In the genomic region with DNA sequence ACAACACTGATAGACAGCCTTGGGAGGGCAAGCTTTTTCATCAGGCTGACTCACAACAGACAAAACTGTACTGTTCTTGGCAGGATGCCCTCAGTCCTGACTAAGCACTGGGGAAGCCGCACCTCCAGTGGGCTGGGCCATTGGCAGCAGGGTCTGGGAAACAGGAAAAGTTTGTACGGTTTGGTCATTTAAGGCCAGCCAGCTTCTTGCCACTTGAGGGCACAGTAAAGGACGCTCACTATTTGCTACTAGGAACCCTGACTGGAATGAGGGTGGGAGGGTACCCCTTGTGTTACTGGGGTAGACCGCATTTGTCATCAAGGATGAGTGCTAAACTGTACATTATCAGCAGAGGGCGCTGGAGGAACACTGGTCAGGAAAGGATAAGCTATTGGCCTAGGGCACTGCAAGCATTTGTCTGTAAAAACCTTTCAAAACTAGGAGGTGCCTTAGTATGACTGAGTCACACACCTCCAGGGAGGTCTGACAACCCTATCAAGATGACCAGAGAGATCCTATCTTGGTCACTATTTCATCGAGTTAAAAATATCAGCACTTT, we compare ENCODE assay signal across 8 mouse cellular contexts. TPM values are rescaled to one million over a fixed set of nuclear protein-coding genes. Genes with fewer than 3 reads are reported as not detected.
A peak's percentile ranks its signal among the peaks of the same experiment; 100 is the strongest.
DNase-seq lines count a peak whose midpoint lies in the region; ATAC-seq lines count a peak whose summit lies in the region.

No protein-coding gene starts in this region.

- no peak overlapping the region for H3K4me2 ChIP-seq in heart, embryonic 11.5 days
- H3K4me2 ChIP-seq in kidney, embryonic 16.5 days (replicated peaks; ENCODE audit: low read depth, low read length) = no peak overlapping the region
- H3K4me2 ChIP-seq in liver, embryonic 11.5 days = no peak overlapping the region
- H3K4me2 ChIP-seq in stomach, embryonic 14.5 days (replicated peaks; ENCODE audit: low read depth, low read length) = no peak overlapping the region

- H3K27ac ChIP-seq in heart, embryonic 11.5 days (ENCODE audit: low read depth, low read length) = no peak overlapping the region
- H3K27ac ChIP-seq in kidney, embryonic 16.5 days (ENCODE audit: low read length) = no peak overlapping the region
- H3K27ac ChIP-seq in liver, embryonic 11.5 days (ENCODE audit: low read depth, low read length) = no peak overlapping the region
- no peak overlapping the region for H3K27ac ChIP-seq in stomach, embryonic 14.5 days (ENCODE audit: low read length)

- no peak overlapping the region for H3K4me3 ChIP-seq in heart, embryonic 11.5 days (ENCODE audit: low read depth, low read length)
- H3K4me3 ChIP-seq in kidney, embryonic 16.5 days (ENCODE audit: low read length) = no peak overlapping the region
- no peak overlapping the region for H3K4me3 ChIP-seq in liver, embryonic 11.5 days (ENCODE audit: low read depth, low read length)
- no peak overlapping the region for H3K4me3 ChIP-seq in stomach, embryonic 14.5 days (ENCODE audit: low read depth, low read length)

- 41% methylated on average over 6 of the region's 6 CpGs for WGBS in heart, embryonic 11.5 days (ENCODE audit: insufficient replicate concordance)
- 31% methylated on average over 6 of the region's 6 CpGs for WGBS in kidney, embryonic 16.5 days
- 49% methylated on average over 6 of the region's 6 CpGs for WGBS in liver, embryonic 11.5 days
- WGBS in stomach, embryonic 14.5 days = 36% methylated on average over 6 of the region's 6 CpGs

- no peak overlapping the region for H3K9ac ChIP-seq in heart, embryonic 11.5 days (ENCODE audit: low read depth, low read length)
- H3K9ac ChIP-seq in kidney, embryonic 16.5 days (replicated peaks; ENCODE audit: low read length) = no peak overlapping the region
- no peak overlapping the region for H3K9ac ChIP-seq in liver, embryonic 11.5 days (ENCODE audit: low read depth, low read length)
- no peak overlapping the region for H3K9ac ChIP-seq in stomach, embryonic 14.5 days (replicated peaks; ENCODE audit: low read depth, low read length)

- H3K4me1 ChIP-seq in heart, embryonic 11.5 days (ENCODE audit: control insufficient read depth, insufficient read depth, low read length) = peaks cover 20% of the 10 kb centered on the region
- 0 out of 2 replicates have a peak, but pooled peaks cover 4% of the 10 kb centered on the region for H3K4me1 ChIP-seq in kidney, embryonic 16.5 days (ENCODE audit: insufficient read depth, low read length)
- no peaks in the 10 kb centered on the region for H3K4me1 ChIP-seq in liver, embryonic 11.5 days (replicated peaks; ENCODE audit: control insufficient read depth, insufficient read depth, low read length)
- peaks cover 4% of the 10 kb centered on the region; the same call in 1 of the 2 replicates for H3K4me1 ChIP-seq in stomach, embryonic 14.5 days (ENCODE audit: control insufficient read depth, insufficient read depth, low read length)

- peak; percentile 87 for ATAC-seq in erythroblast, adult 5-6 weeks (replicated peaks; ENCODE audit: low FRiP score, poor library complexity, severe bottlenecking)
- ATAC-seq in heart, embryonic 11.5 days (replicated peaks; ENCODE audit: insufficient number of reproducible peaks, low FRiP score, low TSS enrichment) = peak; percentile 44; the same call in 1 of the 2 replicates
- ATAC-seq in kidney, embryonic 16.5 days (ENCODE audit: low FRiP score, low TSS enrichment) = peak; percentile 77
- ATAC-seq in liver, embryonic 11.5 days (replicated peaks; ENCODE audit: low FRiP score) = peak; percentile 60
- peak; percentile 66; the same call in 1 of the 2 replicates for ATAC-seq in stomach, embryonic 14.5 days (ENCODE audit: insufficient number of reproducible peaks, insufficient read depth, low FRiP score, low read depth)

- H3K9me3 ChIP-seq in heart, embryonic 11.5 days (replicated peaks; ENCODE audit: control insufficient read depth, low read length) = no peaks in the 10 kb centered on the region
- H3K9me3 ChIP-seq in kidney, embryonic 16.5 days (ENCODE audit: low read length) = no peaks in the 10 kb centered on the region
- H3K9me3 ChIP-seq in liver, embryonic 11.5 days (ENCODE audit: control insufficient read depth, low read length) = no peaks in the 10 kb centered on the region
- no peaks in the 10 kb centered on the region for H3K9me3 ChIP-seq in stomach, embryonic 14.5 days (ENCODE audit: control insufficient read depth, low read depth, low read length)

- peak; percentile 87 to 89 for DNase-seq in B cell, adult 2 months
- peak; percentile 97 for DNase-seq in brain, adult 2 months (ENCODE audit: low read depth, low spot score)
- peak; percentile 57 for DNase-seq in liver, embryonic 11.5 days (ENCODE audit: low spot score)
- DNase-seq in naive thymus-derived CD4-positive, alpha-beta T cell, adult 2 months (ENCODE audit: low read depth) = peak; percentile 92

- H3K36me3 ChIP-seq in heart, embryonic 11.5 days (ENCODE audit: control insufficient read depth, insufficient read depth, low read length) = peaks cover 4% of the 10 kb centered on the region; the same call in 1 of the 2 replicates
- H3K36me3 ChIP-seq in kidney, embryonic 16.5 days (ENCODE audit: insufficient read depth, low read length) = peaks cover 8% of the 10 kb centered on the region
- H3K36me3 ChIP-seq in liver, embryonic 11.5 days (ENCODE audit: control insufficient read depth, insufficient read depth, low read length) = peaks cover 6% of the 10 kb centered on the region
- peaks cover 18% of the 10 kb centered on the region; the same call in 1 of the 2 replicates for H3K36me3 ChIP-seq in stomach, embryonic 14.5 days (ENCODE audit: control insufficient read depth, insufficient read depth, low read length)

- no peaks in the 10 kb centered on the region for H3K27me3 ChIP-seq in heart, embryonic 11.5 days (ENCODE audit: control insufficient read depth, insufficient read depth, low read length)
- H3K27me3 ChIP-seq in kidney, embryonic 16.5 days (ENCODE audit: insufficient read depth, low read length) = no peaks in the 10 kb centered on the region
- H3K27me3 ChIP-seq in liver, embryonic 11.5 days (replicated peaks; ENCODE audit: control insufficient read depth, insufficient read depth, low read length) = no peaks in the 10 kb centered on the region
- H3K27me3 ChIP-seq in stomach, embryonic 14.5 days (ENCODE audit: control insufficient read depth, insufficient read depth, low read length) = no peaks in the 10 kb centered on the region

RNA-seq across cellular contexts. Expression of a gene that starts 58.8 kb away (rescaled TPM):
- not detected in 2 replicates for total RNA-seq in erythroblast, adult 5-6 weeks (2015; ENCODE audit: low replicate concordance)
- not detected in 2 replicates for total RNA-seq in erythroblast, adult 5-6 weeks (2017; ENCODE audit: low replicate concordance)
- 0.42 and 0.67 TPM in 2 replicates for polyA plus RNA-seq in heart, embryonic 11.5 days (2014; fragmentation: Nextera tagmentation; extraction: Ambion mirVana)
- polyA plus RNA-seq in kidney, embryonic 16.5 days (2015; fragmentation: Nextera tagmentation; extraction: Ambion mirVana) = 1.3 and 1.8 TPM in 2 replicates
- polyA plus RNA-seq in liver, embryonic 11.5 days (2014; fragmentation: Nextera tagmentation; extraction: Ambion mirVana) = 0.97 and 1.5 TPM in 2 replicates
- 0.26 and 0.52 TPM in 2 replicates for polyA plus RNA-seq in stomach, embryonic 14.5 days (2014; fragmentation: Nextera tagmentation; extraction: Ambion mirVana)
